Mouse (Mus musculus) hindbrain, embryonic 12.5 days (tissue): Measurements from ENCODE around the gene Zfp879. TPM values are rescaled to one million over a fixed set of nuclear protein-coding genes. Genes with fewer than 3 reads are reported as not detected.

Source experiments
- ATAC-seq: fragments of 200-750 bp; cut with Nextera tagmentation; 2 replicates; pipeline ENCODE4 v1.8.0; 2017; ENCODE audit warnings: moderate TSS enrichment; ENCODE audit not compliant: low FRiP score
- H3K27ac ChIP-seq: fragments of 300-500 bp; sonication (generic); 2 replicates; pipeline ENCODE4 v1.5.1; 2016; ENCODE audit warnings: mild to moderate bottlenecking
- H3K27me3 ChIP-seq: fragments of 300-500 bp; sonication (generic); 2 replicates; pipeline ENCODE4 v1.6.1; 2016; ENCODE audit warnings: mild to moderate bottlenecking
- H3K36me3 ChIP-seq: fragments of 300-500 bp; sonication (generic); 2 replicates; pipeline ENCODE4 v1.6.1; 2016; ENCODE audit warnings: mild to moderate bottlenecking
- H3K4me1 ChIP-seq: fragments of 300-500 bp; sonication (generic); 2 replicates; pipeline ENCODE4 v1.6.1; 2016
- H3K4me2 ChIP-seq: fragments of 300-500 bp; sonication (generic); replicated peaks from 2 replicates; pipeline ENCODE4 v1.6.1; 2016; ENCODE audit warnings: mild to moderate bottlenecking
- H3K4me3 ChIP-seq: fragments of 300-500 bp; sonication (generic); 2 replicates; pipeline ENCODE4 v1.5.1; 2016; ENCODE audit warnings: mild to moderate bottlenecking
- H3K9ac ChIP-seq: fragments of 300-500 bp; sonication (generic); 2 replicates; pipeline ENCODE4 v1.6.1; 2016; ENCODE audit warnings: mild to moderate bottlenecking, moderate library complexity
- H3K9me3 ChIP-seq: fragments of 300-500 bp; sonication (generic); replicated peaks from 2 replicates; pipeline ENCODE4 v1.6.1; 2016; ENCODE audit warnings: mild to moderate bottlenecking
- WGBS: fragments of 180-500 bp; shearing (Covaris S2); methylation state at CpG from one replicate; pipeline ENCODE4 v1.1.7; 2016; 5-methylcytosine and 5-hydroxymethylcytosine counted together
- polyA plus RNA-seq: library from polyadenylated mRNA; unstranded; fragments of >200 nt; fragmentation: Nextera tagmentation; extraction: Ambion mirVana; gene quantifications from 2 replicates; pipeline ENCODE4 v1.2.1, GENCODE M21; 2016

The Zfp879 gene
- polyA plus RNA-seq = 0.75 and 0.79 TPM in 2 replicates

GRCm38 (mm10) chr11:50841023-50841735, at the start of gene Zfp879:
TSS of gene Zfp879 (minus strand) at chr11:50841552.
- H3K36me3 ChIP-seq = no peaks in the 10 kb centered on the region
- ATAC-seq = peak; percentile 96
- H3K4me1 ChIP-seq = peaks cover 10% of the 10 kb centered on the region; the same call in 1 of the 2 replicates
- peak within 1 kb of the TSS; percentile 52; the same call in 1 of the 2 replicates for H3K9ac ChIP-seq
- peak within 1 kb of the TSS; percentile 38 for H3K4me3 ChIP-seq
- no peaks in the 10 kb centered on the region for H3K9me3 ChIP-seq
- peak within 1 kb of the TSS; percentile 56 for H3K4me2 ChIP-seq
- 25% methylated on average over 22 of the region's 22 CpGs for WGBS
- H3K27me3 ChIP-seq = 0 out of 2 replicates have a peak, but pooled peaks cover 2% of the 10 kb centered on the region
- H3K27ac ChIP-seq = peak within 1 kb of the TSS; percentile 64; the same call in 1 of the 2 replicates

- WGBS = 6% methylated on average over 26 of the region's 26 CpGs
Measured at GRCm38 (mm10) chr11:50887390-50888128, 46.2 kb upstream of the Zfp879 start, which contains the start of gene Zfp454. TSS of gene Zfp454 (minus strand) at chr11:50887651.

GRCm38 (mm10) chr11:50886933-50887293, 45.6 kb upstream of the Zfp879 start:
- H3K27me3 ChIP-seq = no peaks in the 10 kb centered on the region
- WGBS = 22% methylated on average over 10 of the region's 10 CpGs
- H3K27ac ChIP-seq = peak overlapping the region; percentile 81
- H3K4me1 ChIP-seq = peaks cover 15% of the 10 kb centered on the region
- H3K36me3 ChIP-seq = peaks cover 38% of the 10 kb centered on the region
- peak overlapping the region; percentile 73 for H3K4me2 ChIP-seq
- peak overlapping the region; percentile 65 for H3K9ac ChIP-seq
- ATAC-seq = peak; percentile 44
- H3K4me3 ChIP-seq = peak overlapping the region; percentile 53
- 0 out of 2 replicates have a peak, but pooled peaks cover 2% of the 10 kb centered on the region for H3K9me3 ChIP-seq

More at GRCm38 (mm10) chr11:50887390-50888128, 46.2 kb upstream of the Zfp879 start, which contains the start of gene Zfp454:
- H3K4me2 ChIP-seq = peak within 1 kb of the TSS; percentile 73
- no peaks in the 10 kb centered on the region for H3K27me3 ChIP-seq
- peaks cover 15% of the 10 kb centered on the region for H3K4me1 ChIP-seq
- ATAC-seq = peak; percentile 96
- H3K27ac ChIP-seq = peak within 1 kb of the TSS; percentile 81
- H3K9ac ChIP-seq = peak within 1 kb of the TSS; percentile 65
- peak within 1 kb of the TSS; percentile 53 for H3K4me3 ChIP-seq
- H3K9me3 ChIP-seq = 0 out of 2 replicates have a peak, but pooled peaks cover 7% of the 10 kb centered on the region
- H3K36me3 ChIP-seq = peaks cover 31% of the 10 kb centered on the region

- peak overlapping the region; percentile 81; the same call in 1 of the 2 replicates for H3K27ac ChIP-seq
- H3K9me3 ChIP-seq = 0 out of 2 replicates have a peak, but pooled peaks cover 2% of the 10 kb centered on the region
- no peaks in the 10 kb centered on the region for H3K27me3 ChIP-seq
- WGBS = 45% methylated on average over 8 of the region's 8 CpGs
- peaks cover 42% of the 10 kb centered on the region for H3K36me3 ChIP-seq
- ATAC-seq = no peak; the same call in 1 of the 2 replicates
- H3K9ac ChIP-seq = peak overlapping the region; percentile 65
- peak overlapping the region; percentile 53 for H3K4me3 ChIP-seq
- H3K4me2 ChIP-seq = peak overlapping the region; percentile 73
- H3K4me1 ChIP-seq = peaks cover 15% of the 10 kb centered on the region
Measured at GRCm38 (mm10) chr11:50886231-50886932, 45.0 kb upstream of the Zfp879 start.

GRCm38 (mm10) chr11:50883756-50884155, 42.4 kb upstream of the Zfp879 start:
- Histone ChIP-seq H3K9ac (no peak overlapping the region), H3K4me2 (no peak overlapping the region), H3K4me3 (no peak overlapping the region), H3K27ac (no peak overlapping the region), H3K27me3 (no peaks in the 10 kb centered on the region), H3K4me1 (peaks cover 15% of the 10 kb centered on the region), H3K36me3 (peaks cover 65% of the 10 kb centered on the region), H3K9me3 (no peaks in the 10 kb centered on the region; the same call in none of the 2 replicates)
- ATAC-seq = no peak
- 85% methylated on average over 3 of the region's 3 CpGs for WGBS

- 89% methylated on average over 3 of the region's 3 CpGs for WGBS
- H3K4me3 ChIP-seq = no peak overlapping the region
- H3K4me2 ChIP-seq = no peak overlapping the region
- peaks cover 21% of the 10 kb centered on the region for H3K9me3 ChIP-seq
- H3K27ac ChIP-seq = no peak overlapping the region
- H3K27me3 ChIP-seq = no peaks in the 10 kb centered on the region
- H3K9ac ChIP-seq = no peak overlapping the region
- peaks cover 93% of the 10 kb centered on the region for H3K36me3 ChIP-seq
- no peaks in the 10 kb centered on the region for H3K4me1 ChIP-seq
- no peak for ATAC-seq
Measured at GRCm38 (mm10) chr11:50878641-50879040, 37.3 kb upstream of the Zfp879 start.

GRCm38 (mm10) chr11:50850989-50851601, 9.7 kb upstream of the Zfp879 start:
- Histone ChIP-seq H3K4me2 (peak overlapping the region; percentile 93), H3K4me3 (peak overlapping the region; percentile 47), H3K4me1 (peaks cover 16% of the 10 kb centered on the region), H3K36me3 (no peaks in the 10 kb centered on the region), H3K27ac (no peak overlapping the region), H3K9me3 (peaks cover 7% of the 10 kb centered on the region; the same call in 1 of the 2 replicates), H3K9ac (peak overlapping the region; percentile 51), H3K27me3 (peaks cover 65% of the 10 kb centered on the region)
- under 1% methylated on average over 72 of the region's 72 CpGs for WGBS
- ATAC-seq = no peak

- Histone ChIP-seq H3K27me3 (peaks cover 67% of the 10 kb centered on the region), H3K4me2 (peak within 1 kb of the TSS; percentile 93), H3K9me3 (peaks cover 7% of the 10 kb centered on the region; the same call in 1 of the 2 replicates), H3K27ac (no peak within 1 kb of the TSS), H3K4me3 (peak within 1 kb of the TSS; percentile 47), H3K36me3 (no peaks in the 10 kb centered on the region), H3K9ac (peak within 1 kb of the TSS; percentile 51), H3K4me1 (peaks cover 16% of the 10 kb centered on the region)
- 2% methylated on average over 11 of the region's 11 CpGs for WGBS
- ATAC-seq = no peak
Measured at GRCm38 (mm10) chr11:50850177-50850735, 8.9 kb upstream of the Zfp879 start, which contains the start of gene Grm6. TSS of gene Grm6 (plus strand) at chr11:50850685.

- Histone ChIP-seq H3K4me2 (no peak overlapping the region), H3K9ac (no peak overlapping the region), H3K27me3 (peaks cover 67% of the 10 kb centered on the region), H3K4me1 (peaks cover 16% of the 10 kb centered on the region), H3K9me3 (peaks cover 7% of the 10 kb centered on the region; the same call in 1 of the 2 replicates), H3K36me3 (no peaks in the 10 kb centered on the region), H3K27ac (no peak overlapping the region), H3K4me3 (no peak overlapping the region)
- WGBS = 11% methylated on average over 10 of the region's 10 CpGs
- ATAC-seq = no peak
Measured at GRCm38 (mm10) chr11:50849310-50849709, 8.0 kb upstream of the Zfp879 start.

GRCm38 (mm10) chr11:50848520-50849137, 7.3 kb upstream of the Zfp879 start:
- no peak overlapping the region for H3K4me2 ChIP-seq
- no peak overlapping the region for H3K27ac ChIP-seq
- H3K4me1 ChIP-seq = peaks cover 16% of the 10 kb centered on the region
- WGBS = 42% methylated on average over 3 of the region's 3 CpGs
- H3K9ac ChIP-seq = no peak overlapping the region
- no peak for ATAC-seq
- H3K9me3 ChIP-seq = peaks cover 7% of the 10 kb centered on the region; the same call in 1 of the 2 replicates
- peaks cover 67% of the 10 kb centered on the region for H3K27me3 ChIP-seq
- H3K4me3 ChIP-seq = no peak overlapping the region
- H3K36me3 ChIP-seq = no peaks in the 10 kb centered on the region

GRCm38 (mm10) chr11:50847047-50847446, 5.7 kb upstream of the Zfp879 start:
- H3K36me3 ChIP-seq = no peaks in the 10 kb centered on the region
- ATAC-seq = no peak
- peaks cover 16% of the 10 kb centered on the region for H3K4me1 ChIP-seq
- 72% methylated on average over 5 of the region's 5 CpGs for WGBS
- no peak overlapping the region for H3K9ac ChIP-seq
- peaks cover 52% of the 10 kb centered on the region for H3K27me3 ChIP-seq
- peaks cover 7% of the 10 kb centered on the region; the same call in 1 of the 2 replicates for H3K9me3 ChIP-seq
- no peak overlapping the region for H3K4me3 ChIP-seq
- no peak overlapping the region for H3K27ac ChIP-seq
- no peak overlapping the region for H3K4me2 ChIP-seq
